Mouse (Mus musculus) cerebellum, adult 2 months (tissue): ENCODE results near the gene Ube2n.

Experiments
- CTCF ChIP-seq: fragments of 200-500 bp; IDR thresholded peaks from 2 replicates; pipeline ENCODE4 v1.5.1; 2011; ENCODE audit warnings: low read depth, mild to moderate bottlenecking, control low read depth, low read length, moderate library complexity, borderline replicate concordance; ENCODE audit not compliant: insufficient read depth
- POLR2A ChIP-seq: fragments of 200-500 bp; IDR thresholded peaks from 2 replicates; pipeline ENCODE4 v1.6.1; 2011; ENCODE audit warnings: low read length, control low read depth, borderline replicate concordance; ENCODE audit not compliant: insufficient read depth

DNA sequence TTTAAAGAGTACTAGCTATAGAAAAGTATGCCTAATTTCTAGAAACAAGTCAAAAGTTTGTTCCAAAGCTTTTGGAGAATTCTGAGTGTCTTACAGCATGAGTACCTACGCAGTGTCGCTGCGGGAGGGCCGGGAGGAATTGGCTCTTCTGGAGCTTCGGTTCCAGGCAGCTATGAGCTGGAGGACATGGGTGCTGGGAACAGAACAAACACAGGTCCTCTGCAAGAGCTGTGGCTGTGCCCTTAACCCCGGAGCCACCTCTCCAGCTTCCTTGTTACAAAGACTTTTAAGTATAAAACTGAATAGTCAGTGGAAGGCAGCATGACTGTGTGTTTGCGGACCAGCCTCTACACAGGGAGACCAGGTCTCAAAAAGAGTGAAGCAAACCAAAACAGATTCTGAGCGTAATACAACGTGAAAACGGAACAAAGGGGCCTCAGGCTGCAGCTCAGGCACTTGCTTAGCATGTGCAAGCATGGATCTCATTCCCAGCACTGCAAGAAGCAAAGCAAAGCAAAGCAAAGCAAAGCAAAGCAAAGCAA is 61.0 kb downstream of the Ube2n start:
- no peak for TF ChIP-seq CTCF
- no peak for TF ChIP-seq POLR2A
